Mouse (Mus musculus) ES-Bruce4 (cell line): ENCODE results near the gene Ryr1. TPM values are rescaled to one million over a fixed set of nuclear protein-coding genes. Genes with fewer than 3 reads are reported as not detected.

Experiments
- H3K27ac ChIP-seq: 2 replicates; pipeline ENCODE4 v1.5.1; 2012; ENCODE audit warnings: low read length, inconsistent platforms; ENCODE audit not compliant: insufficient read depth
- H3K27me3 ChIP-seq: 2 replicates; pipeline ENCODE4 v1.6.1; 2012; ENCODE audit warnings: mild to moderate bottlenecking, low read length, inconsistent platforms; ENCODE audit not compliant: control insufficient read depth, poor library complexity, insufficient read depth, severe bottlenecking
- H3K36me3 ChIP-seq: 2 replicates; pipeline ENCODE4 v1.6.1; 2012; ENCODE audit warnings: inconsistent platforms, mild to moderate bottlenecking, low read length, moderate library complexity; ENCODE audit not compliant: control insufficient read depth, poor library complexity, insufficient read depth, severe bottlenecking
- H3K4me1 ChIP-seq: one replicate; pipeline ENCODE4 v1.8.1; 2011; ENCODE audit warnings: low read length; ENCODE audit not compliant: control insufficient read depth, insufficient read depth
- H3K4me3 ChIP-seq: 2 replicates; pipeline ENCODE4 v1.5.1; 2011; ENCODE audit warnings: low read depth, mild to moderate bottlenecking, low read length
- H3K9ac ChIP-seq: 2 replicates; pipeline ENCODE4 v1.6.1; 2012; ENCODE audit warnings: low read depth, mild to moderate bottlenecking, inconsistent platforms; ENCODE audit not compliant: poor library complexity, severe bottlenecking
- H3K9me3 ChIP-seq: replicated peaks from 2 replicates; pipeline ENCODE4 v1.6.1; 2012; ENCODE audit warnings: mild to moderate bottlenecking, low read length, inconsistent platforms; ENCODE audit not compliant: control insufficient read depth, poor library complexity, insufficient read depth, severe bottlenecking
- CTCF ChIP-seq: IDR thresholded peaks from one replicate; pipeline ENCODE4 v1.8.1; 2011; ENCODE audit warnings: low read depth, low read length
- EP300 ChIP-seq: IDR thresholded peaks from 2 replicates; pipeline ENCODE4 v1.6.1; 2011; ENCODE audit warnings: low read depth, low read length; ENCODE audit not compliant: insufficient read depth
- POLR2A ChIP-seq: IDR thresholded peaks from one replicate; pipeline ENCODE4 v1.8.1; 2011; ENCODE audit warnings: low read length; ENCODE audit not compliant: insufficient read depth
- polyA plus RNA-seq: library from polyadenylated mRNA; stranded (reverse); fragments of >200 nt; gene quantifications from 2 replicates; pipeline ENCODE4 v1.2.4, GENCODE M21; 2011; ENCODE audit warnings: low read depth; ENCODE audit not compliant: missing spikeins, insufficient read depth, insufficient read length

The Ryr1 gene
- polyA plus RNA-seq, 1 experiment, result 10.3 TPM

DNA sequence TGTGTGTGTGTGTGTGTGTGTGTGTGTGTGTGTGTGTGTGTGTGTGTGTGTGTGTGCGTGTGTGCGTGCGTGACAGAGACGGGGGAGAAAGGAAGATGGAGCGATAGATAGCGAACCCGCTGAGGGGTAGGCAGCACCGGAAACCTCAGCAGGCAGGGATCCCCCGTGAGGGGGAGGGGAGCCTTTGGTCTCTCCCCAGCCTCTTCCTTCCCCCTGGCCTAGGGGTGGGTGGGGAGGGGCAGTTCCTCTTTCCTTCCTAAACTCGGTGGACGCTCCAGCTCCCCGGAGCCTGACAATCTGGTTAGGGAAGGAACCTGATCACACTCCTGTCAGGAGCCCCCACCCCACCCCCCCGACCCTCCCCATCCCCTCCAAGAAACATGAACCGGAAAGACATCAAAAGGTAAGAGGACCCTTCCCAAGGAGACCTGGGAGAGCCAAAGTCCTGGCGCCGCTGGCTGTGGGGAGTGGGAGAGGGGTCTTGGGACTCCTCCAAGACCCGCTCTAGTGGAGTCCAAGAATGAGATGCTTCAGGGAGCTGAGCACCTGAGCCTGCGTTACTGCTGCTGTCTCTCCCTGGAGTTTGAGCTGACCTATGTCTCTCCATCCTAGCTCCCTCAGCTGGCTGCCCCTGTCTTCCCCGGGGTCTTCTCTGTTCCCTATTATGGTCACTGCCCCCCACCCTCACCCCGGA, 9.9 kb upstream of the Ryr1 start, which contains the start of gene Rasgrp4:
TSS of gene Rasgrp4 (plus strand) at position 159 of the 694 bp plus-strand sequence.
- TF ChIP-seq POLR2A (no peak), EP300 (0 out of 2 replicates have a peak, but pooled peaks have one; percentile 44), CTCF (no peak)
- H3K36me3 ChIP-seq, result no peaks in the 10 kb centered on the region
- H3K4me3 ChIP-seq, result peak within 1 kb of the TSS; percentile 69
- H3K27ac ChIP-seq, result no peak within 1 kb of the TSS
- no peaks in the 10 kb centered on the region for H3K9me3 ChIP-seq
- no peaks in the 10 kb centered on the region for H3K27me3 ChIP-seq
- H3K9ac ChIP-seq, result peak within 1 kb of the TSS; percentile 41
- H3K4me1 ChIP-seq, result no peaks in the 10 kb centered on the region

GRCm38 (mm10) chr7:29134230-29134629, 9.3 kb upstream of the Ryr1 start:
- 0 out of 2 replicates have a peak overlapping the region, but pooled peaks have one; percentile 41 for H3K9ac ChIP-seq
- H3K27ac ChIP-seq, result no peak overlapping the region
- H3K4me3 ChIP-seq, result no peak overlapping the region
- no peaks in the 10 kb centered on the region for H3K27me3 ChIP-seq
- TF ChIP-seq EP300 (no peak), CTCF (no peak), POLR2A (no peak)
- no peaks in the 10 kb centered on the region for H3K4me1 ChIP-seq
- H3K36me3 ChIP-seq, result no peaks in the 10 kb centered on the region
- H3K9me3 ChIP-seq, result no peaks in the 10 kb centered on the region

DNA sequence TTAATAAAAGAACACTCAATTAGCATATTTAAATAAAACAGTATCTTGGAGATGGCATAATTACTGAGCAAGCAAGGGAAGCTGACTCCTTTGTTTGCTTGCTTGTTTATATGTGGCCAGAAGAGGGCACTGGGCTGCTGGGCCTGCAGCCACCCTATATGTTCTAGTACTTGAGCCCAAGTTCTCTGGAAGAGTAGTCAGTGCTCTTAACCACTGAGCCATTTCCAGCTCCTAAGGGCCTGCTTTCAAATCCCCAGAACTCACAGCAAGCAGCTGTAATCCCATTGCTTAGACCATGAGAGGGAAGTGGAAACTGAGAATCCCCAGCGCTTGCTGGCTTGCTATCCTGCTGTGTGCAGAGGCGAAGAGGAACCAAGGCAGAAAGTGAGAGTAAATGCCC, 3.7 kb upstream of the Ryr1 start:
- H3K9me3 ChIP-seq, result no peaks in the 10 kb centered on the region
- H3K36me3 ChIP-seq, result no peaks in the 10 kb centered on the region
- H3K27me3 ChIP-seq, result no peaks in the 10 kb centered on the region
- no peak overlapping the region for H3K4me3 ChIP-seq
- H3K27ac ChIP-seq, result no peak overlapping the region
- no peak overlapping the region for H3K9ac ChIP-seq
- TF ChIP-seq EP300 (no peak), POLR2A (no peak), CTCF (peak; percentile 78)
- peaks cover 6% of the 10 kb centered on the region for H3K4me1 ChIP-seq

GRCm38 (mm10) chr7:29126173-29126915, 1.4 kb upstream of the Ryr1 start:
- Histone ChIP-seq H3K9ac (no peak overlapping the region), H3K4me3 (no peak overlapping the region), H3K36me3 (no peaks in the 10 kb centered on the region), H3K4me1 (peaks cover 8% of the 10 kb centered on the region), H3K9me3 (no peaks in the 10 kb centered on the region), H3K27ac (peak overlapping the region; percentile 74), H3K27me3 (no peaks in the 10 kb centered on the region)
- peak; percentile 90 for TF ChIP-seq EP300
- peak; percentile 74 for TF ChIP-seq CTCF
- TF ChIP-seq POLR2A, result no peak

GRCm38 (mm10) chr7:29123531-29124358, 1.2 kb downstream of the Ryr1 start:
- H3K4me1 ChIP-seq, result peaks cover 8% of the 10 kb centered on the region
- TF ChIP-seq EP300 (no peak), POLR2A (no peak), CTCF (no peak)
- no peak overlapping the region for H3K27ac ChIP-seq
- H3K4me3 ChIP-seq, result peak overlapping the region; percentile 79
- H3K36me3 ChIP-seq, result no peaks in the 10 kb centered on the region
- peak overlapping the region; percentile 61 for H3K9ac ChIP-seq
- H3K9me3 ChIP-seq, result no peaks in the 10 kb centered on the region
- no peaks in the 10 kb centered on the region for H3K27me3 ChIP-seq
